In genomic region chr7:98147766-98148165, GRCm38 (mm10) we compare ENCODE assay signal across 14 mouse cellular contexts. TPM values are rescaled to one million over a fixed set of nuclear protein-coding genes. Genes with fewer than 3 reads are reported as not detected.
DNase-seq lines count a peak whose midpoint lies in the region; TF ChIP-seq lines count a peak whose summit lies in the region.
"Had no signal": no experiment of that assay in that cellular context is flagged by ENCODE, and none has a peak within 500 bp of the region (broad histone marks: within the 10 kb centered on the region; RNA-seq: fewer than 3 reads in every experiment).

No protein-coding gene starts in this region.

- no peak overlapping the region for H3K27ac ChIP-seq in layer of hippocampus, adult 2 months
- H3K27ac ChIP-seq: embryonic facial prominence, embryonic 15.5 days; limb, embryonic 12.5 days; stomach, postnatal 0 days had no signal

- peak; percentile 81 for DNase-seq in kidney, adult 11 months
- DNase-seq in kidney, postnatal 4 days: no peak
- peak; percentile 54 for DNase-seq in MN1 (ENCODE audit: low spot score)
- DNase-seq in adrenal gland, adult 2 months: peak; percentile 80
- peak; percentile 90 for DNase-seq in kidney, adult 9 months
- no peak for DNase-seq in layer of hippocampus, adult 2 months (ENCODE audit: low spot score in 2 of 2)
- DNase-seq in lung, postnatal 10 days: no peak
- DNase-seq: heart, adult 11 months; layer of hippocampus, adult 9-11 months; lung, adult 18-20 months had no signal

- H3K4me3 ChIP-seq in layer of hippocampus, adult 2 months: no peak overlapping the region
- H3K4me3 ChIP-seq: embryonic facial prominence, embryonic 15.5 days; limb, embryonic 12.5 days had no signal

- no peak for TF ChIP-seq CTCF in layer of hippocampus, adult 2 months (conservative IDR thresholded peaks at IDR 0.05)

RNA-seq across cellular contexts. Expression of gene Omp, which starts 2.5 kb away (rescaled TPM):
- 1 to 10 TPM in 1 of 2 experiments, under 1 TPM in 1; 0.17 to 5.7 TPM for total RNA-seq in adrenal gland, adult 2 months (2021)
- 3.3 and 10.3 TPM in 2 replicates for polyA plus RNA-seq in adrenal gland, adult 2 months (2012; rRNA removed)
- total RNA-seq in layer of hippocampus, adult 2 months (2021): 1 to 10 TPM in 1 of 2 experiments, under 1 TPM in 1; 0.96 to 1.3 TPM
- total RNA-seq: megakaryocyte, adult 5-6 weeks had no signal

RNA-seq across cellular contexts. Expression of gene Myo7a, which starts 28.4 kb away (rescaled TPM):
- 100 to 1,000 TPM; 140 to 146 TPM for total RNA-seq in adrenal gland, adult 2 months (2021)
- 136 and 180 TPM in 2 replicates for polyA plus RNA-seq in adrenal gland, adult 2 months (2012; rRNA removed)
- total RNA-seq in layer of hippocampus, adult 2 months (2021): 10 to 100 TPM; 10.5 to 10.8 TPM

RNA-seq across cellular contexts. Expression of gene Capn5, which starts 30.3 kb away (rescaled TPM):
- 1 to 10 TPM; 4.1 to 6.1 TPM for total RNA-seq in adrenal gland, adult 2 months (2021)
- polyA plus RNA-seq in adrenal gland, adult 2 months (2012; rRNA removed): 8.4 and 11.2 TPM in 2 replicates
- 10 to 100 TPM; 42.3 to 45.0 TPM for total RNA-seq in layer of hippocampus, adult 2 months (2021)

RNA-seq across cellular contexts. Expression of gene B3gnt6, which starts 51.5 kb away (rescaled TPM):
- under 1 TPM in 1 of 2 experiments, not detected in 1; 0.78 TPM for total RNA-seq in adrenal gland, adult 2 months (2021)
- 0.19 and 0.20 TPM in 2 replicates for polyA plus RNA-seq in adrenal gland, adult 2 months (2012; rRNA removed)
- under 1 TPM; 0.34 to 0.36 TPM for total RNA-seq in layer of hippocampus, adult 2 months (2021)
- polyA plus RNA-seq: embryonic facial prominence, embryonic 15.5 days; limb, embryonic 12.5 days had no signal

Comparison
In these comparisons a context has a peak if more than half of its experiments do, and no peak if none do; other contexts are left out.
1. DNase-seq: peak in kidney, adult 11 months (single experiment), MN1 (single experiment), adrenal gland, adult 2 months (single experiment) and kidney, adult 9 months (single experiment); none in kidney, postnatal 4 days (0 of 2), layer of hippocampus, adult 2 months (0 of 2) and lung, postnatal 10 days (single experiment).
2. RNA of gene Myo7a, which starts 28.4 kb away (total RNA-seq): 140 to 146 TPM in adrenal gland, adult 2 months; 10.5 to 10.8 TPM in layer of hippocampus, adult 2 months; every median in the first group is over 10 times any median in the second.
3. RNA of gene Capn5, which starts 30.3 kb away (total RNA-seq): 42.3 to 45.0 TPM in layer of hippocampus, adult 2 months; 4.1 to 6.1 TPM in adrenal gland, adult 2 months; every median in the first group is over 4 times any median in the second.